Mouse (Mus musculus): ENCODE measurements around the gene Ankrd53. TPM values are rescaled to one million over a fixed set of nuclear protein-coding genes. Genes with fewer than 3 reads are reported as not detected.
"Not testable (repeated sequence)": the region's sequence is repeated elsewhere in the genome, so short reads cannot be mapped to it uniquely, and the experiment has no call there.

Gene Ankrd53
- polyA plus RNA-seq, 1 experiment from 2014 or later: 0.25 TPM

- Histone ChIP-seq H3K36me3 (peaks cover 44% of the 10 kb centered on the region), H3K27ac (no peak overlapping the region), H3K9ac (peak overlapping the region; percentile 97; the same call in 1 of the 2 replicates), H3K4me1 (peaks cover 18% of the 10 kb centered on the region), H3K9me3 (no peaks in the 10 kb centered on the region), H3K4me3 (peak overlapping the region; percentile 94), H3K4me2 (replicated peaks) (peak overlapping the region; percentile 88), H3K27me3 (no peaks in the 10 kb centered on the region)
- 56% methylated on average over 8 of the region's 9 CpGs for WGBS
- no peak for ATAC-seq (ENCODE audit: low FRiP score, low read depth)
Measured at GRCm38 (mm10) chr6:83774126-83774525, 11.7 kb downstream of the Ankrd53 start.

DNA sequence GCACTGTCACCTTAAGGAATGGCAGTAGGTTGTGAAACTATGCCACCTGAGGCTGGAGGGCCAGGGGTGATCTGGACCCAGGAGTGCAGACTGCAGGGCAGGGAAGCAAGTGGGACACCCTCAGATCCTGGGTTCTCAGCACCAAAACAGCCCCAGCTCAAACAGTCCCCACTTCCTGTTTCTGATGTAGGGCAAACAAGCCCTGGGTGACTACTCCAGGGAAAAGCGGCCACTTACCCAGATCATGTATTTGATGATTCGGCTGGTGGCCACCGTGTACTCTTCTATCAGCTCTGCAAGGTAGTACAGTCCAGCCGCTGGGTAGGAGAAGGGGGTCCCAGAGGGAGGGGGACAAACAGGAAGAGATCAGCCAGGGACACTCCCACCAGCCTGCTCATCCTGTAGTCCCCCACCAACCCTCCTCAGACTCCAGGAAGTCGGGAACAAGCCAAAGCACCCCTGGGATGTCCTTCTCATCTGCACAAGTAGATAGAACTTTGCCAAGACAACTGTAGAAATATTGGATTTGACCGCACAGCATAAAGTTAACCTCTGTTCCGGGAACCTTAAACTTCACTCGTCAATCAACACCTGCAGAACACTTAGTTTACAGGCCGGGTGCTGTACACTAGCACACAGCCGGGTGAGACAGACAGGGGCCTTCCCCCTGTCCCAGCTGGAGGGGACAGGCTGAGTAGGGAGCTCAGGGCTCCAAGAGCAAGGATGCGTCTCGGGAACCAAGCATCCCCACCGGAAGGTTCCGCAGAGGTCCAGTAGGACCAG is 12.5 kb downstream of the Ankrd53 start:
- peak overlapping the region; percentile 80; the same call in 1 of the 2 replicates for H3K27ac ChIP-seq
- H3K4me2 ChIP-seq (replicated peaks): peak overlapping the region; percentile 88
- H3K9ac ChIP-seq: peak overlapping the region; percentile 97
- ATAC-seq (ENCODE audit: low FRiP score, low read depth): no peak
- 1% methylated on average over 14 of the region's 14 CpGs for WGBS
- H3K4me1 ChIP-seq: peaks cover 18% of the 10 kb centered on the region
- no peaks in the 10 kb centered on the region for H3K9me3 ChIP-seq
- H3K4me3 ChIP-seq: peak overlapping the region; percentile 94
- H3K36me3 ChIP-seq: peaks cover 35% of the 10 kb centered on the region
- no peaks in the 10 kb centered on the region for H3K27me3 ChIP-seq

DNA sequence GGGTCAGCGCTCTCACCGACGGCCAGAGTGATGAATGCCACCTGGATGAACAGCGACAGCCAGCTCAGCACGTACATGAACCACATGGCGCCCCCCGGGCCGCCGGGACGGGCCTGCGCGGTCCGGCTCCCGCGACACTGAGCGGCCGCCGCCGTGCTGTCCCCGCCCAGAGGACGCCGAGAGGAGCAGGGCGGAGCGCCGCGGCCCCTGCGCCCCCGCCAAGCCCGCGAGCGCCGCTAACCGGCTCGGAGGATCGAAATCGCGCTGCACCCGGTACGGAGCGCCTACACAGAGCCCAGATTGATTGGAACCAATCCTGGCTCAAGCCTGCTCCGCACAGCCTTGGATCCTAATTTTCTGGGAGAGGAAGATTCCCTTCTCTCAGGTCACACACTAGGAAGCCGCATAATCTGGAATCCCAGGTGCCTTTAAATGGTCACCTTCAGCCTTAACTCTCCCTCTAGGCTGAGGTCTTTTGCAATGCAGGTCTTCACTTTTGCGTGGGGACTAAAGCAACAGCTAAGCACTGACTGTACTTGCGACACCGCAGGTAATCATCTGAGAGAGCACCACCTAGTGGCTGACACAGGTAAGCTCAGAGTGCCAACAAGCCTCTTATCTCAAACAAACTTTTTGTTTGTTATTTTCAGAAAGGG is 13.3 kb downstream of the Ankrd53 start, which contains the start of gene Tex261:
Gene Tex261 (minus strand): TSS at position 176 of the 656 bp plus-strand sequence.
- Histone ChIP-seq H3K4me1 (peaks cover 18% of the 10 kb centered on the region), H3K9me3 (no peaks in the 10 kb centered on the region), H3K4me2 (replicated peaks) (peak within 1 kb of the TSS; percentile 88), H3K4me3 (peak within 1 kb of the TSS; percentile 94), H3K27ac (peak within 1 kb of the TSS; percentile 80; the same call in 1 of the 2 replicates), H3K27me3 (no peaks in the 10 kb centered on the region), H3K36me3 (peaks cover 29% of the 10 kb centered on the region), H3K9ac (peak within 1 kb of the TSS; percentile 97)
- WGBS: 2% methylated on average over 44 of the region's 45 CpGs
- ATAC-seq (ENCODE audit: low FRiP score, low read depth): peak; percentile 96

DNA sequence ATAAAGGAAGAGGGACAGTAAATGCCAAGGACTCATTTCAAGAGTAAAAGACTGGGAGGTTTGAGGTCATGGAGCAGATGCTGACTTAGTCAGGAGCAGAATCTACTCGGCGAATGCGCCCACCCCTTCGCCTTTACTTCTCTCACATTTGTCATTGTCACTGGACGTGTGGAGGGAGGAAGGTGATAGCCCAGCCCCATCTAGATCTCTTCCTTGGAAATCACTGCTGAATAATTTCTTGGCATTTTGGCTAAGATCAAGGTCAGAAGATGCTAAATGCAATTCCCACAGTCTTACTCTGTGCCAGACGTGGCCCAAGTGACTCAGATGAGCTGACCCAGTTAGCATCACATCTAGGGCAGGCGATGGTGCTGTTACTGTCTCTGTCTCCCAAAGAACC is 15.9 kb downstream of the Ankrd53 start:
- no peak overlapping the region for H3K4me2 ChIP-seq (replicated peaks)
- WGBS: 76% methylated on average over 7 of the region's 7 CpGs
- no peak overlapping the region for H3K9ac ChIP-seq
- peaks cover 4% of the 10 kb centered on the region for H3K36me3 ChIP-seq
- ATAC-seq (ENCODE audit: low FRiP score, low read depth): no peak
- H3K27ac ChIP-seq: no peak overlapping the region
- H3K9me3 ChIP-seq: no peaks in the 10 kb centered on the region
- no peak overlapping the region for H3K4me3 ChIP-seq
- H3K27me3 ChIP-seq: no peaks in the 10 kb centered on the region
- H3K4me1 ChIP-seq: peaks cover 17% of the 10 kb centered on the region

GRCm38 (mm10) chr6:83779026-83779425 is 16.6 kb downstream of the Ankrd53 start:
- peaks cover 10% of the 10 kb centered on the region for H3K4me1 ChIP-seq
- no peak overlapping the region for H3K27ac ChIP-seq
- no peaks in the 10 kb centered on the region for H3K36me3 ChIP-seq
- whole genome bisulfite sequencing: 7% methylated on average over 5 of the region's 5 CpGs
- no peak for ATAC-seq (ENCODE audit: low FRiP score, low read depth)
- H3K27me3 ChIP-seq: no peaks in the 10 kb centered on the region
- H3K4me2 ChIP-seq (replicated peaks): no peak overlapping the region
- H3K9me3 ChIP-seq: no peaks in the 10 kb centered on the region
- no peak overlapping the region for H3K4me3 ChIP-seq
- H3K9ac ChIP-seq: no peak overlapping the region

GRCm38 (mm10) chr6:83786426-83786825 is 24.0 kb downstream of the Ankrd53 start:
- no peaks in the 10 kb centered on the region for H3K4me1 ChIP-seq
- H3K27me3 ChIP-seq: no peaks in the 10 kb centered on the region
- no peak for ATAC-seq (ENCODE audit: low FRiP score, low read depth)
- no peak overlapping the region for H3K4me2 ChIP-seq (replicated peaks)
- 79% methylated on average over 3 of the region's 3 CpGs for WGBS
- H3K9ac ChIP-seq: no peak overlapping the region
- no peak overlapping the region for H3K4me3 ChIP-seq
- no peak overlapping the region for H3K27ac ChIP-seq
- H3K9me3 ChIP-seq: no peaks in the 10 kb centered on the region
- no peaks in the 10 kb centered on the region for H3K36me3 ChIP-seq

- Histone ChIP-seq H3K27me3 (no peaks in the 10 kb centered on the region), H3K4me2 (replicated peaks) (no peak overlapping the region), H3K36me3 (no peaks in the 10 kb centered on the region), H3K9me3 (no peaks in the 10 kb centered on the region), H3K4me3 (no peak overlapping the region), H3K9ac (no peak overlapping the region), H3K27ac (no peak overlapping the region), H3K4me1 (no peaks in the 10 kb centered on the region)
- no peak for ATAC-seq (ENCODE audit: low FRiP score, low read depth)
- WGBS: 79% methylated on average over 7 of the region's 7 CpGs
Measured at GRCm38 (mm10) chr6:83788554-83788953, 26.1 kb downstream of the Ankrd53 start.

DNA sequence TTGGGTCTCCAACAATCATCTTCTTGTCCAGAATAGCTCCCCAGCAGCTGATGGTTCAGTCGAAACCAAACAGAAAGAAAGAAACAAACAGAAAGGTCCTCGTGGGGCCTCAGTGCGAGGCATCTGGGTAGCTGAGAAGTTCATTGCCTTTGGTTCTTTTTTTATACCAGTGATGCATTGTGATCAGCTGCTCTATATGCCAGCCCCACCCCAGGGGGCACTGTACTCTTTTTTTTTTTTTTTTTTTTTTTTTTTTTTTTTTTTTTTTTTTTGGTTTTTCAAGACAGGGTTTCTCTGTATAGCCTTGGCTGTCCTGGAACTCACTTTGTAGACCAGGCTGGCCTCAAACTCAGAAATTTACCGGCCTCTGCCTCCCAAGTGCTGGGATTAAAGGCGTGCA is 28.1 kb downstream of the Ankrd53 start:
- H3K4me1 ChIP-seq; H3K36me3 ChIP-seq; H3K9me3 ChIP-seq; ATAC-seq (ENCODE audit: low FRiP score, low read depth); H3K27ac ChIP-seq; H3K4me3 ChIP-seq; H3K4me2 ChIP-seq (replicated peaks); H3K9ac ChIP-seq; H3K27me3 ChIP-seq: not testable (repeated sequence)
- 80% methylated on average over 5 of the region's 5 CpGs for WGBS

DNA sequence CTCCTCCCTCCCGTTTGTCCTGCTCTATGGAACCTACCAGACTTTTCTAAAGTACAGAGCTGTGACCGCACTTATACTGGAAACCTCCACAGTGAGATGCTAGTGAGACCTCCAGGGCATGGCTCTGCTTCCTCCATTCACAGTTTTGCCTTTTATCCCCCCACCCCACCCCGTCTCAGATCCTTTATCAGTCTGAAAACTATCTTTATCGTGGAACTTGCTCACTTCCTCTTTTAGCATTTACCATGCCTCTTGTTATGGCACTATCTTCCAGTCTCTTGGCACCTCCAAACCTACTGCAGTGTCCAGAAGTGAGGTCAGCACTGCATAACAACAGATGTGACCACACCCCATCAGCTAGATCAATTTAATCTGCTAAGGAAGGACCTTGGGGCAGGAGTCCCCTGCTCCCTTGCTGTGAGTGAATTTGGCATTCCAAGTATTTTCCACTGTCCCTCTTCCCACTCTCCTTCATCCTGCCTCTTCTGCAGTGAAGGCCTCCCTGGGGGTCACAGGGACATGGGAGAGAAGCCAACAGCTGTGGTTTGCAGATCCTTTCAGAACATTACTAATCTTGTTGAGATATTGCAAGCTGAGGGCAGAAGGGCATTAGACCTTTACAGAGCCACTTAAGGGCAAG is 28.9 kb downstream of the Ankrd53 start:
- no peaks in the 10 kb centered on the region for H3K9me3 ChIP-seq
- no peak overlapping the region for H3K4me2 ChIP-seq (replicated peaks)
- H3K9ac ChIP-seq: no peak overlapping the region
- H3K4me1 ChIP-seq: peaks cover 10% of the 10 kb centered on the region
- WGBS: 65% methylated on average over 4 of the region's 4 CpGs
- no peaks in the 10 kb centered on the region for H3K27me3 ChIP-seq
- ATAC-seq (ENCODE audit: low FRiP score, low read depth): no peak
- no peak overlapping the region for H3K4me3 ChIP-seq
- H3K27ac ChIP-seq: no peak overlapping the region
- no peaks in the 10 kb centered on the region for H3K36me3 ChIP-seq

- Histone ChIP-seq H3K4me1 (peaks cover 10% of the 10 kb centered on the region), H3K27me3 (no peaks in the 10 kb centered on the region), H3K36me3 (peaks cover 9% of the 10 kb centered on the region), H3K27ac (peak within 1 kb of the TSS; percentile 92), H3K4me3 (peak within 1 kb of the TSS; percentile 78), H3K4me2 (replicated peaks) (peak within 1 kb of the TSS; percentile 77), H3K9ac (peak within 1 kb of the TSS; percentile 83), H3K9me3 (no peaks in the 10 kb centered on the region)
- under 1% methylated on average over 43 of the region's 43 CpGs for WGBS
- ATAC-seq (ENCODE audit: low FRiP score, low read depth): peak; percentile 96
Measured at GRCm38 (mm10) chr6:83794760-83795296, 32.4 kb downstream of the Ankrd53 start, which contains the start of gene Nagk. Gene Nagk, plus strand, starts transcription at chr6:83794982.

DNA sequence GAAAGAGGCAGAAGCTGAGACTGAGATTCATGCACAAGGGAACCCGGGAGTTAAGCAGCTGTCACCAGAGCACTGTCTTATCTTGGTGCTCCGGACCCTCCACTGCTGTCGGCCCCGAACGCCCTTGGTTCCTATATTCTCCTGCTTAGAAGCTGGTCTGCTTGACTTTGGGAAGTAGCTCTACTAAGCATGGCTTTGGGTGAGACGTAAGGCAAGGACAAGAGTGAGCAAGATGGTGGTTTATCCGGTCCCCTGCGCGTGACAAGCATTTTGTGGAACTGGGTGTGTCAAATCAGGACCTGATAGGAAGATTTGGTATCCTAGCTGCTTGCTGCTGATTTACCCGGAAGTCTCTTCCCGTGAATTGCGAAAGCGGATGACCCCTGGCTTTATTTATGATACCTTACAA is 33.1 kb downstream of the Ankrd53 start:
- H3K4me1 ChIP-seq: peaks cover 10% of the 10 kb centered on the region
- H3K27ac ChIP-seq: peak overlapping the region; percentile 92
- H3K36me3 ChIP-seq: peaks cover 15% of the 10 kb centered on the region
- H3K4me2 ChIP-seq (replicated peaks): peak overlapping the region; percentile 77
- H3K27me3 ChIP-seq: no peaks in the 10 kb centered on the region
- H3K9ac ChIP-seq: peak overlapping the region; percentile 83
- no peaks in the 10 kb centered on the region for H3K9me3 ChIP-seq
- peak; percentile 9; the same call in 1 of the 2 replicates for ATAC-seq (ENCODE audit: low FRiP score, low read depth)
- peak overlapping the region; percentile 78 for H3K4me3 ChIP-seq
- 10% methylated on average over 13 of the region's 13 CpGs for WGBS

DNA sequence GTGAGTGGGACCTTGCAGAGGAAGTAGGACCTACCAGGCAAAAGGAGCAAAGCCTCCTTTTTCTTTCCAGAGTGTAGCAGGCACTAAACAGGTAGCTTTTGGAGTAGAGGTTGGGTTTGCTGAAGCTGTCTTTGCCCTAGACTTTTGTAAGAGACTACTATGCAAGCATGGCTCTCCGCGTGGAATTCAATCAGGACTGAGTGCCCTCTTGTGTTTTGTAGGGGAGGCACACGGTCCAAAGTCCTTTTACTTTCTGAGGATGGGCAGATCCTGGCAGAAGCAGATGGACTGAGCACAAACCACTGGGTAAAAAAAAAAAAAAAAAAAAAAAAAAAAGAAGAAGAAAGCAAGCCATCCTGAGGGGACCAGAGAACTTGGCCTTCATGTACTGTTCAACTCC is 34.2 kb downstream of the Ankrd53 start:
- 75% methylated on average over 3 of the region's 3 CpGs for WGBS
- peaks cover 27% of the 10 kb centered on the region for H3K36me3 ChIP-seq
- H3K9ac ChIP-seq: no peak overlapping the region

More for the DNA sequence above, 34.2 kb downstream of the Ankrd53 start:
- Histone ChIP-seq H3K27me3 (no peaks in the 10 kb centered on the region), H3K4me3 (no peak overlapping the region), H3K9me3 (no peaks in the 10 kb centered on the region), H3K27ac (no peak overlapping the region), H3K4me1 (peaks cover 10% of the 10 kb centered on the region), H3K4me2 (replicated peaks) (no peak overlapping the region)
- no peak for ATAC-seq (ENCODE audit: low FRiP score, low read depth)

Data from limb, embryonic 13.5 days (tissue).